Mouse (Mus musculus) activated CD4-positive, CD25-positive, alpha-beta regulatory T cell, adult 4 months (primary cell): ENCODE data around the gene Pyroxd1. TPM values are rescaled to one million over a fixed set of nuclear protein-coding genes. Genes with fewer than 3 reads are reported as not detected.

ENCODE experiments used
- ATAC-seq: one replicate; pipeline ENCODE4 v1.8.0; 2017
- polyA plus RNA-seq, 2 experiments: library from polyadenylated mRNA; unstranded; fragments of 100-300 nt; shearing (Covaris generic); gene quantifications; one replicate each; pipeline ENCODE4 v1.2.1; 2017

Pyroxd1 gene
- polyA plus RNA-seq, 2 experiments from 2014 or later: 21.6 to 23.1 TPM

DNA sequence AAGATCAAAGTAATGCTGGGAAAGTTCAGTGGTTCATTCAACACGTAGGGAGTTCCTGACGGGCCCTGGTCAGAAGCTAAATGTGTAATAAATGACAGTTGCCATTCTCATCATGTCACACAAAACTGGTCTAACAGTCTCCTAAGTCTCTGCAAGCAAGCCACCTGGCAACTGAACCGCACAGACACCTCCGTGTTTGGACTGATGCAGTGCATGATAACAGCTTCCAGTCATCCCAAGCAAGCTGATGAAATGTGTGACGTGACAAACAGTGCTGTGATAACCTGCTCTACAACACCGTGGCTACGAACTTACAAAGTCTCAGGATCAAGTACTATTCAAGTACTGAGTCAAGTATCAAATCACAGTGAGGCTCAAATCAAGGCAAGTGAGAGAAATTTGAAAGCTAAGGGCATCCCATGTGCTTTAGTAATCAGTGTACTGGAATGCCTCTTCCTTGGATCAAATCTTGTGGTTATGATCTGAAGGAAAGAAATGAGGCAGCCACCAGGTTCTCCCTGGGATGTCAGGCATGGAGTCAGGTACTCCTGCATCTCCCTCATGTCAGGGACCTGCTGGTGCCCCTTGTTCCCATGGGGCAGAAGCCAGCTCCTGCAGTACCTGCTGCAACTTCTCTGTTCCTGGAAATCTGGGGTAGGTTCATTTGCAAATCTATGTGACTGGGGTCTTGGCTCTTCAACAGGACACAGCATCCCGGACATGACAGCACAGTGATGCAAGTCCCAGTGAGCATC lies 33.3 kb downstream of the Pyroxd1 start:
- ATAC-seq: no peak

DNA sequence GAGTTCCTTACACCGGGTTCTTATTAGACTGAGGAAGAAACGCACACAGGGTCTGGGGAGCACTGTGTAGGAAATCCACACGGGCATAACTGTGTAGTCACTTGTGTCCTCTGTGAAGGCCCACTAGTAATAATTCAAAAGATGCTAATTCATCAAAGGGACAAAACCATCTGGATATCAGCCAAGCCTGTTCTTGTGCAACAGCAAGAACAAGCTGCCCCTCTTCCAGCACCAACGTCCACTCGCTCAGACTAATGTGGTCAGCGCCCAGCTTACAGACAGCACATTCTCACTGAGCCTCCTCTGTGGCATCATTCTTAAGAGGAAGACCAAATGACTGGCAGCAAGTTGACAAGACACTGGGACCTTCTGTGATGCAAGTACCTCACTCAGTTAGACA lies 34.5 kb downstream of the Pyroxd1 start:
- no peak for ATAC-seq

DNA sequence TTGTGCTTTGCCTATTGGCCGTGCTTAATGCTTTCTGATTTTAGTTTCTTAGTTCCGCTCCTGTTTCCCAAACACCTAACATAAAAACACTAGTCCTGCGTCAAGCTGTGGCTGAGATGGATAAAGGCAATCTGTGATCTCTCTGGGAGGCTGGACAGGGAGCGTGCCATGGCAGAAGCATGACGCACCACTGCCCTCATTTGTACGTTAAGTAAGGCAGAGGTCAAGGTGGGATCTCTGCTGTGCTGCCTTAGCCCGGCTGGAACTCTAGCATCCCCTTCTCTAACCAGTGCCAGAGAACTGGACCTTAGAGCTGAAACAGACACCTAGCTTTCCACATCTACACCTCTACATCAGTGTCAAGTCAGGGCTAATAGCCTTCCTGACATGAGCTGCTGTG lies 36.2 kb downstream of the Pyroxd1 start:
- no peak for ATAC-seq

DNA sequence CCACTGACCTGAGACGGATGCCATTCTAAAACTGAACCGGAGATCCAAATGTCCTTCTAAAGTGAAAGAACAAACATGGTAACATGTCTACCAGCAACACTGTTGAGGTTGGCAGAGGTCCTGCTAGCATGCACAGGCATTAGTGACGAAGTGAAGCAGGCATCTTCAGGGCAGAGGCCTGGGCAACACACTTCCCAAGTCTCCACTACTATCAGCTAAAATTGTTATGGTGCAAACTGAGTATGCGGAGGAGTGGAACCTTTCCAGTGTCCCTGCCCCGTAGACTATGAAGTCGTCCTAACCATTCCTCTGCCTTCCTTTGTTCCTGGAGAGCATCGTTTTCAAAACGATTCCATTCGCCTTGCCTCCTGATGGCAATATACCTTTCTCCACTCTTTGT lies 39.1 kb downstream of the Pyroxd1 start:
- ATAC-seq: no peak

DNA sequence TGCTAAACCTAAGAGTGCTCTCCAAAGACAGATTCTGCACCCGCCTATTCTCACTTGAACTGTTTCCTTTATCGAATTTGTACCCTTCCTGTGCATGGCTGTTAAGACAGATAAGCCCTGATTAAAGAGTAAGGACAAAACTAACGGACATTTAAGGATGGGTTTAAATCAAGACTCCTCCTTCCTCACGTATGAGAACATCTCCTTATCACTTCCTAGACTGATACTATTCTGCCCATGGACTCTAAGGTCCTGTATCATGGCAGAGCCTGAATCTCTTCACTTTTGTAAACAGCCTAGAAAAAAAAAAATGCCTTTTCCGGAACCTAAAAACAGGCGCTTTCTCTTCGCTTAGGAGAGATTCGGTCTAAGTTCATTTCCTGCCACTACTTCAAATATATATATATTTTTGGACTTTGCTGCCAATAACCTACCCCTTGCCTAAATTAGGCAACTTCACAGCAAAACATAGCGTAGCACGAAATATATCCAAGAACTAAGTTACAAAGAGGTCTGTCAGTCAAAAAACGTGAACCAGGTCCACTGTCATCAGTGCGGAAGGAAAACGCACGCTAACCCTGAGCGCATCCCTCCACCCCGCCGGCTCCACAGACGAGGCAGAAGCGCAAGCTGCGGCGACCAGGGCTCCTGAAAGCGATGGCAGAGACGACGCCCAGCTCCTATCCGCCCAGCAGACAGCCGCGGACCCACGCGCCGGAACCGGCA lies 41.0 kb downstream of the Pyroxd1 start:
- peak; percentile 0 for ATAC-seq

DNA sequence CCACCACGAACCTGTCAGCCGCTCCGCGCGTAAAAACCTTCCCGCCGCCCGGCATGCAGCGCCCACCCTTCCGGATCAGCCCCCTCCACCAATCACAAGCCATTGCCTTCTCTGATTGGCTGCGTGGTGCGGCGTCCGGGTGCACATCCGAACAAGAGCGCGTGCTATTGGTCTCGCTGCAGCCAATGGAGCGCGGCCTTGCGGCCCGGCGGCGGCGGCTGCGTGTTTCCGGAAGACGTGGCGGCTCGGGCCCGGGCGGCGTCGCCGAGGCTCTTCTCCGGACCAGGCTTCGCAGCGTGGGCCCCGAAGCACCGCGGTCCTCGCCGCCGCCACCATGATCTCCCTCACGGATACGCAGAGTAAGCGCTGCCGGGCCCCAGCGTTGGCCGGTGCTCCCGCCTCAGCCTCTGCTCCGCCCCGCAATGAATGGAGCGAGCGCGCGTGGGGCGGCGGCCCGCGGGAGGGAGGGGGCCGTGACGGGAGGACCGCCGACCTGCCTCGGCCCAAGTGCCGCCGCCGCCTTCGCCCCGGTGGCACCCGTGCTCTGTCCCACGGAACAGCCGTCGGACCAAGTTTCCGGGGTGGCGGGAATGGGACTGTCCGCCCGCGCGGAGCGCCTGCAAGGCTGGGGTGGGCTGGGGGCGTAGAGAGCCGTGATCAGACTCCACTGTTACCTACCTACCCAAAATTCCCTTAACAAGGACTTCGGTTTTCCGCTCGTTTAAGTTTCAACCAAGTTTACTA lies 41.7 kb downstream of the Pyroxd1 start, which contains the start of the genes Recql and Golt1b:
Gene Recql, minus strand, starts transcription at position 77 of the 744 bp plus-strand sequence.
Gene Golt1b, plus strand, starts transcription at position 211 of the 744 bp plus-strand sequence.
- peak; percentile 95 for ATAC-seq

DNA sequence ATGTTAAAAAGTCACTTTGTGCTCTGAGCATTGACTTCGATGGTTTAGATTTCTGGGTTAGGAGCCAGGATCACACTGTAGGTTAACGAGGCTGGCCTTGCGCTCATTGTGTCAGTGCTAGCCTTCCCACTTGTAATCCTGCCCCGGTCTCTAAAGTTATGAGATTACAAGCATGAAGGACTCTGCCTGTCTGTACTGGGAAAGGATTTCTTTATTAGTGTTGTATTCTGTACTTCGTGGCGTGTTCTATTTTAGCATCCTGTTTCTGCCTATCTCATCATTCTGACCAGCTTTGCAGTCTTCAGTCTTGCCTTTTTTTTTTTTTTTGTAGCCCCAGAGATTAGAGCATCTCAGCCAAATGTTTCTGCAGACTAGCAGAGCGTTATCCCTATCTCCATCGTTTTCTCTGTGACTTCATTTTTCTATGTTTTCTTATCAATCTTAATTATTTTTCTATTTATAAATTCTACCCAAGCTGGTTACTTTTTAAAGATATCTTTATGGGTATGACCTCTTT lies 42.4 kb downstream of the Pyroxd1 start:
- no peak for ATAC-seq

DNA sequence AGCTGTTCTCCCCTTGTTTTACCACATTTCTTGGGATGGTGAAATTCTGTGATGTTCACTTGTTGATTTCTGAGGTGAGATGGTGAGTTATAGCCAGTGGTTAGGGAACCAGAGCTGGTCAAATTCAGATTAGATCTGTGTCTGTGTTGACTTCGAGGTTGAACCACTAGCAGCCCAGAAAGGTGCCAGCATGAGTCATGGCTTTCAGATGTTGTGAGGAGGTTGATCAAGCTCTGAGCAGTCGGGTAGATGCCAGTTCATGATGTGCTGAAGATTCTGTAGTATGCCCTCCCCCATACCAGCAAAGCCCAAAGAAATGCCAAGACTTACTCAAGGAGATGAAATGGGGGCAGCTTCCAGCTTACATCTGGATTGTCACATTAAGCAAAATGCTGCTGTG lies 43.6 kb downstream of the Pyroxd1 start:
- ATAC-seq: no peak

DNA sequence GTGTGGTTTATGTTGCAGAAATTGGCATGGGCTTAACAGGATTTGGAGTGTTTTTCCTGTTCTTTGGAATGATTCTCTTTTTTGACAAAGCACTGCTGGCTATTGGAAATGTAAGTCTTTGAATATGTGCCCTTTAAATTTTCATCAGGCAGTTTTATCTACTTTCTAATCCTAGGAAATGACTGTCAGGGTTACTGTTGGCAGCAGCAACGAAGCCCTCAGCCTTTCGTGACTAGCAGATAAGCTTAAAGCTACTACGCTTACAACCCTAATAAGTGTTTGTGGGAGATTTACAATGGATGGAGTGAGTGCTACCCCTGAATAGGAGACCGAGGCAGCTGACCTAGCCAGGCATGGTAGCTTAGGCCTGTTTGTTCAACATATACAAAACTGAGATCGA lies 46.9 kb downstream of the Pyroxd1 start:
- no peak for ATAC-seq

DNA sequence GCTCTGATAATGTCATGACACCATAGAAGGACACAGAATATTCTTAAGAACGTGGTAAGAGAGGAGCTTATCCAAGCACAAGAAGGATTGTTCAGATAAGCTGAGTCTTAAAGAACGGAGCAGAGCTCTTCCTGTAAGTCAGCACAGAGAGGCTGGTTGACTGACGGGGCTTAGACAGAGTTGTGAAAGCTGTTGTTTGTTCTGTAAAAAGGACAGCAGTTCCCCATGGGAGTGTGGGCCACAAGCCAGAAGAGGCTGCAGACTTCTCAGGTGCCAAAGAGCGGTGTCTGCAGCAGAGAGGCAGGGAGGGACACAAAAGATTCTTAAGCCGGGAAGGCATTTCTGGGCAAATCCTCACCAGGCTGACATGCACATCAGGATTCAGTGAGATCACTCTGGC lies 49.2 kb downstream of the Pyroxd1 start:
- no peak for ATAC-seq

DNA sequence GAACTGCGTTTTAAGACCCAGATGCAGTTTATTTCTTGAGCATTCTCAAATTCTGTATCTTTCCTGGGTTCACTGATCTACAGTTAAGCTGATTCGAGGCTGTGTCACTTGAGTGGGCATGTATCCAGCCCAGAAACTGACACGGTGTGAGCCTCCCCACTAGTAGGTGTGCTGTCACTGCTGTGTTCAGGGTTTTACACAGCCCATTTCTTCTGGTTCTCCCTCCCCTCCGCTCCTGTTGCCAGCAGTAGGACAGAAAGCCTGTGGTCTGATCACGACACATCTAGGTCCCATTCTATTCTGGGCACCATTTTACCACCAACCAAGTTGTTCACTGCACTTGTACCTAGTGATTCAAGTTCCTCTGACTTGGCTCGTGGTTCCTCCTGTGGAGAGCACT lies 50.3 kb downstream of the Pyroxd1 start:
- no peak for ATAC-seq

DNA sequence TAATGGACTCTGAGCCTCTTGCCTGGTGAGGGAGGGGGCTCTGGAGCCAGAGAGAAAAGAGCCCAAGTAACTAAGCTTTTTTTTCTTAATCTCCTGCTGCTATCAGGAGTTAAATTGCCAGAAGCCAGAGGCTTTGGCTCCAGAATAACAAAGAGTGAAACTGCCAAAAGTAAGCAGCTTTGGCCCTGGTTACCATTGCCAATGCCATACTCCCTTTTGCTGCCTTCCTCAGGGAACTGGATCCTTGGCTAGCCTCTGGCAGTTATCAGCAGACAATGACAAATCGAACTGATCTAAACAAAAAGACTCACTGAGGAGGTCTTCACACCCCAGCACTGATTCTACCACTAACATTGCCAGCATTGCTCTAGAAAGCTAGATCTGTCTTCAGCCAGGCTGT lies 65.7 kb downstream of the Pyroxd1 start:
- ATAC-seq: no peak

Other genes starting within 250 kb of the Pyroxd1 start
- 1 to 10 TPM in 1 of 2 experiments, not detected in 1; 1.0 TPM for gene Slco1a6, start 137.1 kb upstream of the Pyroxd1 start, polyA plus RNA-seq
- not detected for gene Iapp, start 47.2 kb upstream of the Pyroxd1 start, polyA plus RNA-seq
- not detected for gene Slco1a5, start 22.7 kb upstream of the Pyroxd1 start, polyA plus RNA-seq
- gene Recql, start 41.4 kb downstream of the Pyroxd1 start, polyA plus RNA-seq: 10 to 100 TPM; 37.2 to 60.4 TPM
- gene Golt1b, start 41.6 kb downstream of the Pyroxd1 start, polyA plus RNA-seq: 10 to 100 TPM; 49.1 to 50.1 TPM
- under 1 TPM in 1 of 2 experiments, not detected in 1; 0.79 TPM for gene Spx, start 67.8 kb downstream of the Pyroxd1 start, polyA plus RNA-seq
- not detected for gene Gys2, start 127.5 kb downstream of the Pyroxd1 start, polyA plus RNA-seq
- gene Ldhb, start 162.3 kb downstream of the Pyroxd1 start, polyA plus RNA-seq: 10 to 100 TPM; 67.6 to 85.1 TPM
- under 1 TPM in 1 of 2 experiments, not detected in 1; 0.20 TPM for gene Kcnj8, start 226.0 kb downstream of the Pyroxd1 start, polyA plus RNA-seq